Mouse (Mus musculus) intestine, postnatal 0 days (tissue): ENCODE results near the gene Pde4dip. TPM values are rescaled to one million over a fixed set of nuclear protein-coding genes. Genes with fewer than 3 reads are reported as not detected.

ENCODE experiments used
- ATAC-seq: fragments of 200-750 bp; cut with Nextera tagmentation; 2 replicates; pipeline ENCODE4 v1.8.0; 2017; ENCODE audit warnings: mild to moderate bottlenecking, moderate TSS enrichment, moderate library complexity
- H3K27ac ChIP-seq: fragments of 300-500 bp; sonication (generic); 2 replicates; pipeline ENCODE4 v1.5.1; 2014; ENCODE audit warnings: mild to moderate bottlenecking, low read depth, low read length, moderate library complexity
- H3K27me3 ChIP-seq: fragments of 300-500 bp; sonication (generic); replicated peaks from 2 replicates; pipeline ENCODE4 v1.6.1; 2014; ENCODE audit warnings: low read length, mixed read lengths; ENCODE audit not compliant: control insufficient read depth, insufficient read depth
- H3K36me3 ChIP-seq: fragments of 300-500 bp; sonication (generic); 2 replicates; pipeline ENCODE4 v1.6.1; 2014; ENCODE audit warnings: mild to moderate bottlenecking, moderate library complexity; ENCODE audit not compliant: control insufficient read depth, insufficient read depth
- H3K4me1 ChIP-seq: fragments of 300-500 bp; sonication (generic); replicated peaks from 2 replicates; pipeline ENCODE4 v1.6.1; 2014; ENCODE audit warnings: antibody characterized with exemption, low read length, mixed read lengths; ENCODE audit not compliant: control insufficient read depth, insufficient read depth
- H3K4me2 ChIP-seq: fragments of 300-500 bp; sonication (generic); replicated peaks from 2 replicates; pipeline ENCODE4 v1.6.1; 2014; ENCODE audit warnings: low read depth, mild to moderate bottlenecking, moderate library complexity
- H3K4me3 ChIP-seq: fragments of 300-500 bp; sonication (generic); 2 replicates; pipeline ENCODE4 v1.5.1; 2014; ENCODE audit warnings: low read depth, low read length
- H3K9ac ChIP-seq: fragments of 300-500 bp; sonication (generic); 2 replicates; pipeline ENCODE4 v1.6.1; 2014; ENCODE audit warnings: mild to moderate bottlenecking, low read depth, low read length
- H3K9me3 ChIP-seq: fragments of 300-500 bp; sonication (generic); 2 replicates; pipeline ENCODE4 v1.6.1; 2016; ENCODE audit warnings: mixed run types; ENCODE audit not compliant: control insufficient read depth
- CTCF ChIP-seq: sonication (generic); IDR thresholded peaks from 2 replicates; pipeline ENCODE4 v1.5.1; 2016; ENCODE audit warnings: low read depth, mild to moderate bottlenecking, control low read depth, antibody characterized with exemption, moderate library complexity
- WGBS: fragments of 180-500 bp; shearing (Covaris S2); extraction: QIAGEN DNeasy Blood & Tissue Kit; methylation state at CpG from one replicate; pipeline ENCODE4 v1.1.7; 2014; 5-methylcytosine and 5-hydroxymethylcytosine counted together
- polyA plus RNA-seq: library from polyadenylated mRNA; unstranded; fragments of >200 nt; fragmentation: Nextera tagmentation; extraction: Ambion mirVana; gene quantifications from 2 replicates; pipeline ENCODE4 v1.2.1, GENCODE M21; 2015

Pde4dip gene
- polyA plus RNA-seq, 1 experiment from 2014 or later = 10.0 TPM

DNA sequence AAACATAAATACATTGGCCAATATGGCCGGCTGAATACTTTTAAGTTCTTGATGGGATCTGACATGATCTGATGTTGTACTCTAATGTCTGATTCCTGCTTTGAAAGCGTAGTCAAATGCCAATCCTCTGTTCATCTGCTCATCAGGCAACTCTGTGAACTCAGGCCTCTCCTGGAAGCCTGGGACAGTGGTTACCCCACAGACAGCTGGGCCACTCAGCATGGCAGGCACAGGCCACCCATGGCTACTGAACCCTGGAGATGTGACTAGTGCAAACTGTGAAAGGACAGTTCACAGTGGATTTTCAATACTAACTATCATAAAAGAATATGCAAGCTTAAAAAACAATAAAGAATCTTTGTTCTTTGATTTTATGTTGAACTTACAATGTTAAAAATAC is 85.6 kb downstream of the Pde4dip start:
- no peaks in the 10 kb centered on the region for H3K27me3 ChIP-seq
- no peak overlapping the region for H3K9ac ChIP-seq
- no peak overlapping the region for H3K27ac ChIP-seq
- WGBS = 69% methylated on average over 2 of the region's 2 CpGs
- H3K4me3 ChIP-seq = no peak overlapping the region
- TF ChIP-seq CTCF = no peak
- H3K4me1 ChIP-seq = no peaks in the 10 kb centered on the region
- no peaks in the 10 kb centered on the region for H3K36me3 ChIP-seq
- ATAC-seq = no peak
- H3K4me2 ChIP-seq = no peak overlapping the region
- H3K9me3 ChIP-seq = no peaks in the 10 kb centered on the region

DNA sequence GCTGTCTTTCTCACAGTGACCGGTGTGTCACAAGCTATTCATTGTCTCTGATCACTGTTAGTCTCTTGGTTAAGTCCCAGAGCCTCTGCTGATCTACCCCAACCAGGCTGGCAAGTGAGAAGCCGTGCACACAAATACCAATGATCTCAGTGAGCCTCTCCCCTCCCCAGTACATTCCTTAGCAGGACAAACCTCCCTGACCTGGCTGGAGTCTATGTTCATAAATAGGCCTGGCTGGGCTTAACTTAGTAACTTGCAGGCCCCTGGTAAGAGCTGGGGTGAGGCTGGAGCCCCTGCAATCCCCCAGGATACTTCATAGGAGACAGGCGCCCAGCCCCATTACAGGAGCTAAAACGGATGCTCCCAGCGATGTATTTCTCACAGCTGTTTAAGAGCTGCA is 86.2 kb downstream of the Pde4dip start:
- no peak for TF ChIP-seq CTCF
- H3K27me3 ChIP-seq = no peaks in the 10 kb centered on the region
- 64% methylated on average over 5 of the region's 5 CpGs for WGBS
- H3K4me3 ChIP-seq = no peak overlapping the region
- H3K9ac ChIP-seq = no peak overlapping the region
- H3K27ac ChIP-seq = no peak overlapping the region
- no peaks in the 10 kb centered on the region for H3K36me3 ChIP-seq
- no peak for ATAC-seq
- no peak overlapping the region for H3K4me2 ChIP-seq
- no peaks in the 10 kb centered on the region for H3K4me1 ChIP-seq
- H3K9me3 ChIP-seq = no peaks in the 10 kb centered on the region

DNA sequence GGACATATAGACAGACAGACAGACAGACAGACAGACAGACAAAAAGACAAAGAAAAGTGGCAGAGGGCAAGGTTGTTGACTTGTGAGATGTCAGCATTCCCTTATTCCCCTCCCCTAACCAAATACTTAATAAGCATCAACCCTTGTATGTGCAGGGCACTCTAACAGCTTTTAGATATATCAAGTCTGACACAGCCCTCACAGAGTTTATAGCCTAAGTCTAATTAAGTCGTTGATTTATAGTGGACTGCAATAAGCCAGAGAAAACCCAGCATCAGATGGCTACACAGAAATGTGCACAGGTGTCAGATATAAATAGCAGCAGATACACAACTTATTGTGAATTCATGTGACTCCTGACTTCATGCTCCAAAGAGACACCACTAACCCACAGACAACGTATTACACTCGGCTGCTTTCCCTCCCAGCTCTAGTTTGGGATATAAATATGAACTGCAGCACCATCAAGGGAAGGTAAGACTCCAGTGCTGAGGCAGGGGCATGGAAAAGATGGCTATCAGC is 87.3 kb downstream of the Pde4dip start:
- Histone ChIP-seq H3K27me3 (no peaks in the 10 kb centered on the region), H3K4me2 (no peak overlapping the region), H3K9ac (no peak overlapping the region), H3K9me3 (no peaks in the 10 kb centered on the region), H3K4me3 (no peak overlapping the region), H3K4me1 (no peaks in the 10 kb centered on the region), H3K27ac (no peak overlapping the region), H3K36me3 (no peaks in the 10 kb centered on the region)
- no peak for TF ChIP-seq CTCF
- no peak for ATAC-seq
- WGBS = 59% methylated on average over 3 of the region's 3 CpGs

DNA sequence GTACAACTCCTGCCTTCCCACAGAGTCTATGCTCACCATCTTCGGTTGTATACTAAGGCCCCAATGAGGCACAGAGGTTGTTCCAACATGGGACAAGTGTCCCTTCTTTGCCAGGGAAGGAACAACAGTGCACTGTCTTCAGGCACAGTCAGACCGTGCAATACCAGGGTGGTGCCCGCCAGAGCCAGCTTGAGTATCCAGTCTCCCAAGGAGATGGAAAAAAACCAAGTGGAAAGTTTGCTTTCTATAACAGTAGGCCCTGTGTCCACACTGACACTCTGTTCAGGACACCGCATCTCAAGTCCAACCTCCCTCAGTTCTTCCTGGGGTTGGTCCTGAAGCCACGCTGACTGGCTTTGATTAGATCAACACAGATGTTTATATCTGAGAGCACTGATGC is 87.8 kb downstream of the Pde4dip start:
- Histone ChIP-seq H3K27me3 (no peaks in the 10 kb centered on the region), H3K27ac (no peak overlapping the region), H3K36me3 (no peaks in the 10 kb centered on the region), H3K9ac (no peak overlapping the region), H3K9me3 (no peaks in the 10 kb centered on the region), H3K4me3 (no peak overlapping the region), H3K4me2 (no peak overlapping the region), H3K4me1 (no peaks in the 10 kb centered on the region)
- no peak for ATAC-seq
- no peak for TF ChIP-seq CTCF
- WGBS = 84% methylated on average over 5 of the region's 5 CpGs

DNA sequence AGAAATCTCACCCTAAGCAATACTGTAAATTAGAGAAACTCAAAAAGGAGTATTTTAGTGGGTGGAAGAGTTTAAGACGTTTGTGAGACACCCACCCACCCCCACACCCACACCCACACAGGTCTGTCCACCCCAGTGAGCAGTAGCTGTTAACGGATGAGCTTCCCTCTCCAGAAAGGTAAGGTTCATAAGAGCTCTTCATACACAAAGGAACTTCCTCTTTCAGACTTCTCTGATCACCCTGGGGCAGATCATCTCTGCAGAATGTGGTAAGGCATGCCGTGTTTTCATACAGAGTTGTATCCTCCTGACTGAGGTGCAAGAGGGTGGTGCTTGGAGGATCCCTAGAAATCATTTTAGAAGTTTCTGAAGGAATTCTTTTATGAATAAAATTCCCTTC is 88.5 kb downstream of the Pde4dip start:
- H3K4me2 ChIP-seq = no peak overlapping the region
- no peaks in the 10 kb centered on the region for H3K4me1 ChIP-seq
- WGBS = 63% methylated on average over 3 of the region's 3 CpGs
- H3K4me3 ChIP-seq = no peak overlapping the region
- H3K9ac ChIP-seq = no peak overlapping the region
- no peaks in the 10 kb centered on the region for H3K9me3 ChIP-seq
- no peaks in the 10 kb centered on the region for H3K27me3 ChIP-seq
- H3K36me3 ChIP-seq = no peaks in the 10 kb centered on the region
- no peak for TF ChIP-seq CTCF
- no peak overlapping the region for H3K27ac ChIP-seq
- ATAC-seq = no peak

DNA sequence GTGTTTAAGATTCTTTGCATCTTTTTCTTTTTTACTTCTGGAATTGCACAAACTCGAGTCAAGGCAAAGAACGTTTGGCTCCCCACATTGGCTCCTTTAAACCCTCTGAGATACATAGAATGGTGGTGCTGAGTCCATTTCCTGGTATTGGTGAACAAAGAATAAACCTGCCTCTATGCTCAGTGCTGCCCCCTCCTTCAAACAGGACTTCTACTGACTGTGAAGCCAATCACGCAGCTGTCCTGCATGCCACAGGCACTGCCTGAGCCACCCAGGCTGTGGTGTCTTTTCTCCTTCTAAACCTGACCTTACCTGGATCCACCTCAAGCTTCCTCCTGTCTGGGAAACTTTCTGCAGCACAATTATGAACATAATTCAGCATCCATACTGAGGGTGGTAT is 89.2 kb downstream of the Pde4dip start:
- no peaks in the 10 kb centered on the region for H3K27me3 ChIP-seq

DNA sequence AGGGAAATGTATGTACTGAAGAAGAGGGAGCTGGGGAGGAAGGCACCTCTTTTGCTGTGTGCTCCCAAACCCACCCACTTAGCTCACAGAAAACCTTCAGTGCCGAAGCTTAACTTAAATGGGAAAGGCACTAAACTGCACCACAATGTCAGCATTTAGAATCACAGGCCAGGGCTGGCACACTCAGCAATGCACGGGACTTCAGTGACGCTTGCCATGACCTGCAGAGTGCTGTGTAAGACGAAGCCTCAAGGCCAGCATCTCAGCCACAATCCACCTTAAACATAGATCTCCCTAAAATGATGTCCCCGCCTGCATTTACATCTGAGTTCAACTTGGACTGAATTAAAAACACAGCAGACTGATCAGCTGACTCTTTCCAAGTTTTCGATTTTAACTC is 91.1 kb downstream of the Pde4dip start:
- no peaks in the 10 kb centered on the region for H3K36me3 ChIP-seq
- H3K9me3 ChIP-seq = no peaks in the 10 kb centered on the region
- H3K27me3 ChIP-seq = no peaks in the 10 kb centered on the region
- no peak overlapping the region for H3K27ac ChIP-seq
- 76% methylated on average over 6 of the region's 6 CpGs for WGBS
- TF ChIP-seq CTCF = no peak
- no peak for ATAC-seq
- H3K4me1 ChIP-seq = no peaks in the 10 kb centered on the region
- H3K9ac ChIP-seq = no peak overlapping the region
- no peak overlapping the region for H3K4me3 ChIP-seq
- H3K4me2 ChIP-seq = no peak overlapping the region

More for the DNA sequence above, 89.2 kb downstream of the Pde4dip start:
- Histone ChIP-seq H3K9me3 (no peaks in the 10 kb centered on the region), H3K4me2 (no peak overlapping the region), H3K36me3 (no peaks in the 10 kb centered on the region), H3K9ac (no peak overlapping the region), H3K4me3 (no peak overlapping the region), H3K27ac (no peak overlapping the region), H3K4me1 (no peaks in the 10 kb centered on the region)
- no peak for ATAC-seq
- 58% methylated on average over 3 of the region's 3 CpGs for WGBS
- peak; percentile 67 for TF ChIP-seq CTCF
